Mouse (Mus musculus): ENCODE measurements around the gene Acr. TPM values are rescaled to one million over a fixed set of nuclear protein-coding genes. Genes with fewer than 3 reads are reported as not detected.

Acr gene
- total RNA-seq (2022), result 1 to 10 TPM in 3 of 4 experiments, under 1 TPM in 1; 0.95 to 2.1 (median 1.4) TPM

DNA sequence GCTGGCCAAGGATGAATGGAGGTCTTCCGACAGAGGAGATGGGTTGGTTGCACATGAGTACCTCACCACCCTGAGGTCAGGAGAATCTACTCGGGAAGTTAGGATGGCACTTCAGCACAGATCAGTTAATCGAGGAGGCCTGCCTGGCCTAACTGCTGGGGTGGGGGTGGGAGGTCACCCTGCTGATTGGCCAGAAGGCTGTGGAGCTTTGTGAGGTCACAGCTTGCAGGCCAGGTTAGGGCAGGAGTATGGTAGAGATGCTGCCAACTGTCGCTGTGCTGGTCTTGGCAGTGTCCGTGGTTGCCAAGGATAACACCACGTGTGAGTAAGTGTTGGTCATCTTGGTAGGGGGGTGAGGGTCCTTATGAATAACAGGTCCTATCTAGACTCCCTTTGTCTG lies at the start of gene Acr:
TSS of gene Acr (plus strand) at position 213 of the 400 bp plus-strand sequence.
- no peak for DNase-seq (ENCODE audit: low spot score in 2 of 2)

DNA sequence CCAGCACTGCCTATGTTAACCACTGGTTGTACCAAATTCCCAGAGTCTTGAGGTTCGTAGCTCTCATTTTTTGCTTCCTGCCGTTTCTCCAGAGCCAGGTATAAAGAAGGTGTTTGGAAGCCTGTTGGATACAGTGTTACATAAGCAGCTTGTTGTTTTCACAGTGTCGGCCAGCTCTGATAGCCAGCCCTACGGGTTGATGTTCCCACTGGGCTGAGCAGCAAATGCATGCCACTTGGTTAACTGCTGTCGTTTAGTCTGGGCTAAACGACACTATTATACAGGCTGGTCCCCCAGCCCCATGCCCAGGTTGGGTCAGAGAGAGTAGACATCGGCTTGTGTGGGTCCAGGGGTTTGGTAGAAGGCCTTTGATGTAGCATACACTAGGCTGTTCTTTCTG lies 46.2 kb upstream of the Acr start:
- DNase-seq (ENCODE audit: low spot score in 2 of 2), result no peak

DNA sequence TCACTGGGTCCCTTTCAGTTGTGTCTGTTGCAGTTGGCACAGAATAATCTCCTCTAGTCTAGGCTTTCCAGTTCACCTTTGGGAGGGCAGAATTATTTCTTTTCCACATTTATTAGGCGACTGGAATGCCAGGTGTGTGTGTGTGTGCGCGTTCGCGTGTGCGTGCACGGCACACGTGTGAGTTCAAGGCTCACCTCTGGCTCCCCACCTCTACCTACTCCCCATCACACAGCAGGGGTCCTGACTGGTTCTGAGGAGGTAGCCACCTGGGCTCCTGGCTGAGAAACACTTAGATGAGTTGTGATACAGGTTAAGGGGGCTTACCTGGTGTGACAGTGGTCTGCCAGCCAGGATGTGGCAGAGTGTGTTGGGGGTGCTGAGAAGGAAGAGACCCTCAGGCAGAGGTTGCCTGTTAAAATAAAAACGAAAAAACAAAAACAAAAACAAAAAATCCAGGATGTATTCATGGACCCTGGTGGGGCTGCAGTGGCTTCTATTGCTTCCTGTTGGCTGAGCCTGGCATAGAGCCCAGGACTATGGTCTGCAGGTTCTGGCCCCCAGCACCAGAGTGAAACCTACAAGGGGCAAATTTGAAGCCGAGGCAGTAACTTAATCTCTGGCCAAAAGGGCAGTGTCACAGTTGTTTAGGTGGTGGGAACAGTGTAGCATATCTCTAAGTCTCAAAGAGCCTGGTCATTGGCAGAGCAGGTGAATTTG lies 45.4 kb upstream of the Acr start:
- DNase-seq (ENCODE audit: low spot score in 2 of 2), result no peak

DNA sequence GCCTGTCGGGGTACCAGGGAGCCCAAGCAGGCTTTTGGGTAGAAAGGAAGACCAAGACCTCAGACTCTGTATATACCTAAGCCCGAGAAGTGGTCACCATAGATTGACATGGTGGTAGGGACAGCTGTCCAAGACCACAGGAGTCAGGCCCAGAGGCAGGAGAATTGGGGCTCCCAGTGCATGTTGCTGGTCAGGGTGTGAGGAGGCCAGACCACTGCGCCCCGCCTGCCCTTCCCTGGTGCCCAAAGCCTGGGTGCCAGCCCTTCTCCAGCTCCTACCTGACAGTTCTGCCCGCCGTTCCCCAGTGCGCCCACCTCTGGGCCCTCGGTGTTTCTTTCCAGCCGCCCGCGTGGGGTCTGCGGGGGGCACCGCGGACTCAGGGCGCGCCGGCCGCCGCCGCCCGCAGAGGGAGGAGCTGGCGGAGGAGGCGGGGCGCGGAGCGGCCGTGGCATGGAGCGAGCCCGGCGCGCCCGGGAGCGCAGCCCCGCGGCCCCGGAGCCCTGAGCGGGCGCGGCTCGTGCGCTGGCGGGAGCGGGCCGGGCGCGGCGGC lies 44.8 kb upstream of the Acr start:
- DNase-seq (ENCODE audit: low spot score in 2 of 2), result no peak

DNA sequence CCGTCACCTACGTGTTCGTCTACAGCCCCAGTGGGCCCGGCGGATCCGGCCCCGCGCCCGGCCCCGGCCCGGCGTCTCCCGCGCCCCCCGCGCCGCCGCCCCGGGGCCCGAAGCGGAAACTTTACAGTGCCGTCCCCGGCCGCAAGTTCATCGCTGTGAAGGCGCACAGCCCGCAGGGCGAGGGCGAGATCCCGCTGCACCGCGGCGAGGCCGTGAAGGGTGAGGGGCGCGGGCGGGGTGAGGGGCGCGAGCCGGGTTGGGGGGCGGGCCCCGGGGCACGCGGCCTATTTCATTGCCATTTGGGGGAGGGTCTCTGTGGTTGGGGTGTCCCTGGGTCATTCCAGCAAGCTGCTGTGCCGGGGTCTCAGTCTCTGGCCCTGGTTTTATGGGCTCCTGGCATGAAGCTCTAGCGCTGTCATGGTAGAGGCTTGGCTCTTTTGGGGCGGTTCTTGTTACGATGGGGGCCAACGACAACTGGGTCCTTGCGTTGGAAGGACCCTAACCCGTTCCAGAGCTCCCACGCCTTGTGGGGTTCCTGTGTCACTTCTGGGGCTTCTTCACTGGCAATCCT lies 44.0 kb upstream of the Acr start:
- no peak for DNase-seq (ENCODE audit: low spot score in 2 of 2)

DNA sequence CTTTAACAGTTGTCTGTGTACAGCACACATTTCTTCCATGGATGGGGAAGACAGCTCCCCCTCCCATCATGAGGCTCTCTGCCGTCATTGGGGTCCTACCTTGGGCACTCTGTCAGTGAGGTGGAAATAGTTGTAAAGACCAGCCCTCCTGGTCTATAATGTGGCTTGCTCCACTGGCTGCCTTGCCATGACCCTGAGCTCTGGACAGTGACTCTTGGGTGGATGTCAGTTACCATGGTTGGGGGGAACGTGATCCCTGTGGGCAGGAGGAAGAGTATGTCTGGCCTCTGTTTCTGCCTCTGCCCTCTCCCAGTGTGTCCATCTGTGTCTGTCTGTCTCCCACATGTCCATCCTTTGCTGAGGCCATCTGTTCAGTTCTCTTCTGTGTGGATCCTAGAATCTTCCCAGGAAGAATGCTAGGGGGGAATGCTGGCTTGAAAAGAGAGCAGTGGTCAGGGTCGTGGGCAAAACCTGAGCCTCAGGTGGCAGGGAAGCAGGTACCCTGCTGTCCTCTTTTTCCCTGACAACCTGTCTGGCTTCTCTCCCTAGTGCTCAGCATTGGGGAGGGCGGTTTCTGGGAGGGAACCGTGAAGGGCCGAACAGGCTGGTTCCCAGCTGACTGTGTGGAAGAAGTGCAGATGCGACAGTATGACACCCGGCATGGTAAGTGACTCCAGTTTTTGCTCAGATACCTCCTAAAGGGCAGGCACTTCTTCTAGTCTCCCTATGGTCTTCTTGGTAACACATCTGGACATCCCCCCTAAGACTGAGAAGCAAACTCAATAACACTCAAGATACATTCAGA lies 43.3 kb upstream of the Acr start:
- no peak for DNase-seq (ENCODE audit: low spot score in 2 of 2)

DNA sequence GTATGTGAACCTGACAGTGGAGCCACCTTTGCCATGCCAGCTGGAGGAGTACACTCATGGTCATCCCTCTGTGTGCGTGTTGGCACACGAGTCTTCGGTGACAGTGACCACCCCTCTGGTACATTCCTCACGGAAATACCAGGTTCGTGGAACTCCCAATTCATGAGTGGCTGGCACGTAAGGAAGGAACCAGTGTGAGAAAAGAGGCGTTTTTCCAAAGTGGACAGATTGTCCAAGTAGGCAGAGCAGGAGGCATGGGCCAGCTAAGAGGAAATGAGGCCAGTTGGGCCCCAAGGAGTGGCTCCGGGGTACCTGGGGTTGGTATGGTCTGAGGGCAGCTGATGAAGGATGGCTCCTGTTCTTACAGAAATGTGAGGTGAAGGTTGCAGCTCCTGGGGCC lies 42.7 kb upstream of the Acr start:
- no peak for DNase-seq (ENCODE audit: low spot score in 2 of 2)

DNA sequence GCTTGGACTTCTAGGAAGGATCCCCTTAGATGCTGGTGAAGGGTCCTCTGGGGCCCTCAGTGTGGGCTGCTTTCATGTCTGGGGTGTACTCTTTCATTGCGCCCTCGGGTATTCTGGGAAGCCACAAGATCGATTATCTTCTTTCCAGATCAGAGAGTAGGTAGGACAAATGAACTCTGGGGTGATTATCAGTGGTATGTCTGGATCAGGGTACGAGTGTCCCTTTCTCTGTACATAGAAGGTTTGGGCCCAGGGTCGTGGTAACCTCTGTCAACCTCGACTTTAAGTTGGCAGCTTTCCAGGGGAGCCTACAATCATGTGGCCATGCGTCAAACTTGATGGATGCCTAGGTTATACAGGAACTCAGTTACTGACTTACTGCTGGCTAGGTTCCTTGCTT lies 42.2 kb upstream of the Acr start:
- DNase-seq (ENCODE audit: low spot score in 2 of 2), result no peak

DNA sequence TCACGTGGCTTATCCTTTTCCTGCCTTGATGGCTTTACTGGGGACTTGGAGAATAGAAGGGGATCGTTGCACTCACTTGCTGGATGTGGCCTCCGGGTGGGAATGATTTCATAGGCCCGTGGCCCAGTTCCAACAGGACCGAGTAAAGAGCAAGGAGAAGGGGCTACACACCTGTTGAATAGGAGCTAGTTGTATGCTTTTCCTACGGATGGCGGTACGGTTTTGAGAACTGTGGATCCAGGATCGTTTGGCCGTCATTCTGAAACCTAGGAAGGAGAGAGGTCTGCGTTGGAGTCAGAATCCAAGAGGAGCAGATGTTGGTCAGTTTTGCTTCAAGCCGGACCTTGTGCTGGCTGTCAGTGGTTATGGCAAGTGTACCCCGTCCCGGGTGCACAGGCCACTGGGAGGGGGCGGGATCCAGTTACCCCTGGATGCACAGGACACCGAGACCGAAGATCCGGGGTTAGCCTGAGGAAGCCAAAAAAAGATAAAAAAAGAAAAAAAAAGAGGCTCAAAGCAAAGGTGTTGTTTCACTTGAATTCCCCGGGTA lies 41.3 kb upstream of the Acr start:
- no peak for DNase-seq (ENCODE audit: low spot score in 2 of 2)

DNA sequence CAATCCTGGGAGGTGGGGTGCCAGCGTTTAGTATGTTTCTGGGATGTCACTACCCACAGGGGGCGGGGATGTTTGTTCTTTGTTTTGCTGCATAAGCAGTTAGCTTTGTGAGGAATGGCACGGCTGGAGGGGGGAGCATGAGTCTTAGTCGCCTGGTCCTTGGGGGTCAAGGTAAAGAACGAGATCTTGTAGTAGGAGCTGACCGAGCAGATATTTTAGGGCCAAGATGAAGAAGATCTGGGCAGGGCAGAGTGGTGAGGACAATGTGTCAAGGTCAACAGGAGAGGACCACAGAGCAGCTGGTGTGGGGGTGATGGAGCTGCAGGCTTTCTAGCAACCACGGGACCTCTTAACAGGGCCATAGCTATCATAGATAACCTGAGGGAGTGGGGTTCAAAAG lies 40.7 kb upstream of the Acr start:
- DNase-seq (ENCODE audit: low spot score in 2 of 2), result no peak

DNA sequence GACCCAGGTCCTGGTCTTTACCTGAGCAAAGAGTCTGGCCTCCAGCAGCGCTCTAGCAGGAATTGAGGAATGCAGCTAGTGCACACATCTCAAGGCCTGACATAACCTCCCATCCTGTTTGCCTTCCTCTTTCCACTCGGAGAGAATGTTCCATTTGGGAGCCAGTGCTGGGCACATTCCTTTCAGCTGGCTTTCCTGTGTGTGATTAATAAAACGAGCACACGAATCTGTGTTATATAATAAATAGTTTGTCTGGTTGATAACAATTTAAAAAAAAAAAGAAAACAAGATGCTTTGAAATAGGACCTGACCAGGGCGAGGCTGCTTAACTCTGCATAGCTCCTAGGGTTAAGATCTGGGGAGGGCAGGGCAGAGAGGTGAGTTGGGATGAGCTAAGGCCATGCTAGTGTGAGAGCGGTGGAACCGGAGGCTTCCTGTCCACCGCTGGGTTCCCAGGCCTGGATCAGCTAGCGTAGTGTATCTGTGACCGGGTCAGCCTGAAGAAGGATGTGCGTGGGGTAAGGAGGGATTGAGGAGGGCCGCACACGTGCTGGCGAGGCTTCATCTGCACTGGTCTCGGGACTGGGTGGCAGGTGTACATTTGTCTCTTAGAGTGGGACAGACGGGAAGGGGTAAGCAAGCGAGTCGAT lies 39.8 kb upstream of the Acr start:
- DNase-seq (ENCODE audit: low spot score in 2 of 2), result no peak

DNA sequence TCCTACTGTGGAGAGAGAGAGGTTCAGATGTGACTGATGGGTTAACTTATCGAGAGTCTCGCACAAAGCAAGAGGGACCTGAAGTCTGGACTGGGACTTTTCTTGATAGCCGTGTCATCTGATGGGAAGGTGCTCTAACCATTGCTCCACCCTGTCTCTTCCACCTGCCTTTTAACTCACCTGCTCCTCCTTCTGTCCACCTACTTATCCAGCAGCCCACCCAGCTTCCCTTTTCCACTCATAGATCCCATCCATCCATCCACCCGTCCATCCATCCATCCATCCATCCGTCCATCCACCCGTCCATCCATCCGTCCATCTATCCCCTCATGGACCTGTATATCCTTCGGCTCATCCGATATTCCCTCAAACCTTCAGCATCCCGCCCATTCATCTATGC lies 39.2 kb upstream of the Acr start:
- DNase-seq (ENCODE audit: low spot score in 2 of 2), result no peak

DNA sequence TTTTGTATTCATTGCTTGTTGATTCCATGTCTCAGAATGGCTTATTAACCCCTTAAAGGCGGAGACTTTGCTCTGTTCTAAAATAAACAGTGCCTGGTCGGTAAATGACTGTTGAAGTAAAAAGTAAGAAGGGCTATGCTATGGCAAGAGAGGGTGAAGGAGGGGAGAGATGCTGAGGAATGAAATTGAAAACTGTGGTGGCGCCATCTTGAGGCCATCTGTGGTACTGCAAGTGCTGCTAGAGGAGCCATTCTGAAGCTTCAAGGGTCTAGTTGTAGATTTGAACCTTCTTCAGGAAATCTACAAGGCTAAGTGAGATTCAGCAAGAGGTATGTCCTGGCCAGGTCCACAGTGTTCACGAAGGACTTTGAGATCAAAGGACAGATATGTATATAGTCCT lies 37.8 kb upstream of the Acr start:
- peak in 1 of 2 experiments; percentile 74 for DNase-seq (ENCODE audit: low spot score in 2 of 2)

DNA sequence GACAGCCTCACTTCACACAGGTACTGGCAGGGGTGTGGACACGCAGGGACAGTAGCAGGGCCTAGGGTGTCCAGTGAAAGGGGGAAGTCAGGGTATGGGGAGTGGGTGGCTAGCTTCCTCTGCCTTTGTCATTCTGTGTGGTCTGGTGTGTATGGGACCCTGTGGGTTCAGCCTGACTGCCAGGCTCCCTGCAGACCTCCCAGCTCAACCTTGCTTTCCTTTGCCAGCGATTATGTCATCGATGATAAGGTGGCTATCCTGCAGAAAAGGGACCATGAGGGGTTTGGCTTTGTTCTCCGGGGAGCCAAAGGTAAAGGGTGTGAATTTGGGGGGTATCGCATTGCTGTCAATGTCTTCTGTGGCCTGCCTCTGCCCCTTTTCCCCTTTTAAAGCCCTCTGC lies 36.7 kb upstream of the Acr start:
- no peak for DNase-seq (ENCODE audit: low spot score in 2 of 2)

DNA sequence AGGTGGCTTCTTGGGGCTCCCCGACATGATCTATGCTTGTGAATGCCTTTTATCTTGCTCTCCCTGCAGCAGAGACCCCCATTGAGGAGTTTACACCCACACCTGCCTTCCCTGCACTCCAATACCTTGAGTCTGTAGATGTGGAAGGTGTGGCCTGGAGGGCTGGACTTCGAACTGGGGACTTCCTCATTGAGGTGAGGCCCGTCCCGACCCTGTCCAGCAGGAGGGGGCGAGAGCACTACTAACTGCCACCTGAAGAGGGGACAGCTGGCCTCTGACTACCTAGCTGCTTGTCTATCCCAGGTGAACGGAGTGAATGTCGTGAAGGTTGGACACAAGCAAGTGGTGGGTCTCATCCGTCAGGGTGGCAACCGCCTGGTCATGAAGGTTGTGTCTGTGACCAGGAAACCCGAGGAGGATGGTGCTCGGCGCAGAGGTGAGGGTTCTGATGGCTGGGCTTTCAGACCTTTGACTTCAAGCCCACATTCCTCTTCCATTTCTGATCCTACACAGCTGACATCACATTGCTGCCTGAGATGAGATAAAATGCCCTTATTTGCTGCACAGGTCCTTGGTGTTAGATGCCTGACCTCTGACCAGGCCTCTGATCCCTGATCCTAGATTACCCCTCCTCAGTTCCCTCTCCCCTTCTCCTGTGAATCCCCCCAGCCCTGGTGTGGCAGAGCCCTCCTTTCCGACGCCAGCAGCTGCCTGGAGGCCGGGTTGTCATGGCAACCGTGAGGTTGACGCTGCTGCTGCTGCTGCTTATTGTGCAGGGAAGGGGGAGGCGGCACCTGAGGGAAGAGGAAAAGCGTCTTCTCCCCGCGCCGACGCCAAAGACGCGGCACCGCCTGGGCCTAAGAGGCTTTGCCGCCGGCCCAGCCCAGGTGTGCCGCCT lies 35.9 kb upstream of the Acr start:
- peak; percentile 80 to 82 for DNase-seq (ENCODE audit: low spot score in 2 of 2)

DNA sequence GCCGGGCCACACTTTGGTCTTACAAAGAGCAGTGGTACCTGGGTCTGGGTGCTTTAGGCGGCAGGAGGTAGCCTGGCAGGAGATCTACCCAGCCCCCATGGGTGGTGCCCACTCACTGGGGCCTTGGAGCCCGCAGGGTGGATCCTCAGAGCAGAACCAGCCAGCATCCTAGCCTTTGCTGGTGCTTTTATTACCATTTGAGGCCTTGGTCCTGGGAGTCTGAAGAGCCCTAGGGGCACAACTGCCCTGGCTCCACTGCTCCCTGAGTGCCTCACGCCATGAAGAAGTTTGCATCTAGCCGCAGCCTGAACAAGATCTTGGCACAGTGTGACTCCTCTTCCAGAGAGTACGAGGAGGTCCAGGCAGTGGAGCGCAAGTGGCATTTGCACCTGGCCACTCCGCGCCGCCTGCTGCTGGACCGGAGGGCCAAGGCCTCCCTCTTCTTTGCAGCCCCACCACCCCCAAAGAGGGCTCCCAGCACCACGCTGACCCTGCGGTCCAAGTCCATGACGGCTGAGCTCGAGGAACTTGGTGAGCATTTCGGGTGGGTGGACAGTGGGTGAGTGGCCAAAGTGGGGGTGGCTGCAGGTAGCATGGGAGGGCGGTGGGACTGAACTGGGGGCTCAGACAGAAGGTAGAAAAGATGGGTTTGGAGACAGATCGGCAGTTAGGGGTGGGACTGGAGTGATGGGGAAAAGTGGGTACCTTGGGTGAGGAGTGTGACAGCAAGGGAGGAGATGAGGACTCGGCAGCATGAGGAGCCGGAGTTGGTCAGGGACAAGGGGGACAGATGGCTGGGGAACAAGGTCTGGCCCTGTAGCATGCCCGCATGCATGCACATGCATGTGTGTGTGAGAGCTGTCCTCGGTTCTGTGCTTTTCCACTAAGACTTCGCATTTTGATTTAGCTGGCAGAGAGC lies 34.9 kb upstream of the Acr start:
- no peak for DNase-seq (ENCODE audit: low spot score in 2 of 2)

DNA sequence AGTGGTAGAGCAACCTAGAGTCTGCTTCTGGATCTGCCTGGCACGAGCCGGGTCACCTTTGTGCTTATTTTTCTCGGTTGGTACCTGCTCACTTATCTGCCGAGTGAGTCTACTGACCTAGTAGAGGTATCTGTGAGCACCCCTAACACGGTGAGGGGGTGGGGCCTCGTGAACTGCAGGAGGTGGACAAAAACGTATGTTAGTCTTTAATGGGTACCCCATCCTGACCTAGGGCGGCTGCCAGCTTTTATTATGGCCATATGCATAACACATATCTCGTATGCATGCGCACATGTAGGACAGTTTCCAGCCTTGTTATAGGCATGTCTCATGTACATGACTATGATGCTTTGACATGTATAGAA lies 34.3 kb upstream of the Acr start:
- no peak for DNase-seq (ENCODE audit: low spot score in 2 of 2)

DNA sequence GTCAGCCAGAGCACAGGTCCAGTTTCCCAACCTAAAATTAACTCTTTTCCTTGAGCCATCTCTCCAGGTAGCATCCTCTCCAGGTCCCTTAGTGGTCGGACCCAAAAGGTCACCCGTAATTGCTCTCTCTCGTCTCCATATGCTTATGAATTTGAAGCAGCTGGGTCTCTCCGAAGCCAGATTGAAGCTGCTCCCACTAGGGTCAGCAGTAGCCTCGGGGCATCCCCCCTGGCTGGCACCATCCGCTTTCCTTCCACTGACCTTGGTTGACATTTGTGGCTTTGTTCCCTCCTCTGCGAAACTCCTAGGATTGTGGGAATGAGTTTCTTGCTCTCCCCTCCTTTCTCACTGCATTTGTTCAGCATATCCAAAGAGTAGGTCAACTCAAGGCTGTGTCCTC lies 24.0 kb upstream of the Acr start:
- no peak for DNase-seq (ENCODE audit: low spot score in 2 of 2)

DNA sequence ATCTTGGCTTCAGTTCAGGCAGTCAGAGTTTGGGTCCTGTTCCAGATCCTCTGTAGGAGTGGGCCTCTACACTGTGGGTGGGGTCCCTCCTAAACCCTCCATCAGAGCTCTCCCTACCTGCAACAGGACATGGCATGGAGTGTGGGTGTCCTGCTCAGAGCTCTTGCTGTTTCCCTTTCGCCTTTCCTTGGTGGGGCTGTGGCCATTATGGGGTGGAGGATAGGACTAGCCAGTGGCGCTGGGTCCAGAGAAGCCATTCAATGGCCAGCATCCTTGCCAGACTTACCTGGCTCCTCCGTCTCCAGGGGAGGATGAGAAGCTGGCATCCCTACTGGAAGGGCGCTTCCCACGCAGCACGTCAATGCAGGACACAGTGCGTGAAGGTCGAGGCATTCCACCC lies 20.8 kb upstream of the Acr start:
- no peak for DNase-seq (ENCODE audit: low spot score in 2 of 2)

All from layer of hippocampus, adult 8-10 months (tissue).